Mouse (Mus musculus) CH12F3 (cell line): ENCODE measurements around the gene Olfr532.
"Not testable (repeated sequence)": the region's sequence is repeated elsewhere in the genome, so short reads cannot be mapped to it uniquely, and the experiment has no call there.

Experiments used
- in situ Hi-C: fragments of 300-500 bp; cut with MboI; formaldehyde crosslinking; loops from 2 replicates; pipeline ENCODE4 v1.14.3; 2020; ENCODE audit warnings: low sequenced_read_pairs

Olfr532 gene

GRCm38 (mm10) chr7:140421539-140421938, at the start of gene Olfr532:
Gene Olfr532, minus strand, starts transcription at chr7:140421639.
- in situ Hi-C loops, result no loop called here

- in situ Hi-C loops, result not testable (repeated sequence)
Measured at GRCm38 (mm10) chr7:140463070-140463469, 41.6 kb upstream of the Olfr532 start, which contains the start of gene Olfr533. Gene Olfr533, plus strand, starts transcription at chr7:140463370.

- in situ Hi-C loops, result no loop called here
Measured at GRCm38 (mm10) chr7:140443141-140443540, 21.7 kb upstream of the Olfr532 start.

GRCm38 (mm10) chr7:140402818-140403217, 18.6 kb downstream of the Olfr532 start, which contains the start of gene Olfr531:
Gene Olfr531, minus strand, starts transcription at chr7:140402918.
- in situ Hi-C loops, result no loop called here

GRCm38 (mm10) chr7:140376911-140377310, 44.5 kb downstream of the Olfr532 start:
- in situ Hi-C loops, result no loop called here

- in situ Hi-C loops, result no loop called here
Measured at GRCm38 (mm10) chr7:140376231-140376630, 45.2 kb downstream of the Olfr532 start, which contains the start of gene Olfr530. Gene Olfr530, minus strand, starts transcription at chr7:140376331.

GRCm38 (mm10) chr7:140374300-140374699, 47.1 kb downstream of the Olfr532 start:
- in situ Hi-C loops, result no loop called here
